Mouse (Mus musculus): ENCODE measurements around the gene Acbd4. TPM values are rescaled to one million over a fixed set of nuclear protein-coding genes. Genes with fewer than 3 reads are reported as not detected.

Acbd4 gene
- total RNA-seq, 2 experiments from 2014 or later: 63.1 to 66.1 TPM

DNA sequence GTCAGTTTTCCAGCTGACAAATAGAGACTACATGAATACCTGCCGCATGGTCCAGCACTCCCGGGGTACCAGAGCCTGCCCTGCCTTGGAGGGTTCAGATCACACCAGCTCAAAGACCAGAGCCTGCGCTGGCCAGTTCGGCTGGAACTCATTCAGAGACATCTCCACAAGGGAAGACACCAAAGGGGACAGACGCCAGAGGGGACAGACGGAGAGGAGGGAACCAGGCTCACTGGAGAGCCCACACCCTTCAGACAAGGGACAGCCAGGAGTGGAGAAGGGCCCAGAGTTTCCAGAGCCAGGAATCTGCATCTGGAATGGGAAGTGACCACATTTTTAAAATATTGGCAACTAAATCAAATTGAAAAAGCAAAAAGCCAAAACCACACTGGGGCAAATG, 19.9 kb upstream of the Acbd4 start:
- DNase-seq (ENCODE audit: low spot score in 2 of 2): no peak

DNA sequence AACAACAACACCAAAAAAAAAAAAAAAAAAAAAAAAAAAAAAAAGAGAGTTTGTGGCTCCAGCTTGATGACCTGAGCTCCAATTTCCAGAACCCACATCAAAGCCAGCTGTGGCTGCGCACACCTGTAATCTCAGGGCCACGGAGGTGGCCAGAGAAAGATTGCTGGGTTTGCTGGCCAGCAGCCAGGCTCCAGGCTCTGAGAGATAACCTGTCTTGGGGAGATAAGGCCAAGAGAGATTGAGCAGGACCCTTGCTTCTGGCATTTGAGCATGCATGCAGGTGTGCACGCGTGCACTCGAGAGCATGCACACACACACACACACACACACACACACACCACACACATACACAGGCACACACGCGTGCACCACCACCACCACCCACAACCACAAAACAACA, 8.2 kb upstream of the Acbd4 start:
- no peak for DNase-seq (ENCODE audit: low spot score in 2 of 2)

DNA sequence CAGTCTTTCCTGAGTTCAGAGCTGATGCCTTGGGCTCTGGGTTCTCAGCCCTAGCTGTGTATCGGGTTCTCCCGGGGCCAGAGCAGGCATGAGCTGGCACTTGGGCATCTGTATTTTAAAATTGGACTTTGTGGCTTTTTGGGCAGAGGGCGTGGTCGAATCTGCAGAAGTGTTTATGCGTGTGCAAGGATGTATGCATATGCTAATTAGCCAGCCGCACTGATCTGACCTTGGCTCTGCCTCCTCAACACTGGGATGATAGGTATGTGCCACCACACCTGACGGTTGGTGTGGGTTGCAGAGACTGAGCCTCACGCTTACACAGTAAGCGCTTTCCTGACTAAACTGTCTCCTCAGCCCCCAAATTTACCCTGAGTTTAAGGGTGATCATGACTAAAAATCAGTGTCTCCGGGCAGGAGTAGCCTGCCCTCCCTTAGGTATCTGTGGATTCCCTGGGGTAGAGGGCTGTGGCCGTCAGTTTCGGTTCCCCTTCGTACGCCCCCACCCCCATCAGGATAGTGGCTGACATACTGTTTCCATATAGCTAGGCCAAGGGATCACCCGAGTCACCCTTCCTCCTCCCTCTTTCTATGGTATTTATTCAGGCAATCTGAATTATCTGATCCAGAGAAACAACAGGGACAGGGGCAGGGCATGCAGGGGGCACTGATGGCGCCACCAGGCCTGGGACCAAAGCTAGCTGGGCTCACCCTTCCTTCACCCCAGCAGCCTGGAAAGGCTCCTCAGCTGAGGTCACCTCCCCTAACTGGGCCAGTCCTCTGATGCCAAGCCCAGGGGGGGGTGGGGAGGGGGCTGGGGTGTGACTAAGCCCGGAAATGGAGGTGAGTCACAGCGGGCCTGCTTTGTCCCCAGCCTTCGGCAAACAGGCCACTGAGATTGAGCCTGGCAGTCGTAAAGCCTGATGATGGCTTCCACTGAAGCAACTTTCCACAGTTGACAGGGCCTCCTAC, 7.3 kb upstream of the Acbd4 start:
- no peak for DNase-seq (ENCODE audit: low spot score in 2 of 2)

DNA sequence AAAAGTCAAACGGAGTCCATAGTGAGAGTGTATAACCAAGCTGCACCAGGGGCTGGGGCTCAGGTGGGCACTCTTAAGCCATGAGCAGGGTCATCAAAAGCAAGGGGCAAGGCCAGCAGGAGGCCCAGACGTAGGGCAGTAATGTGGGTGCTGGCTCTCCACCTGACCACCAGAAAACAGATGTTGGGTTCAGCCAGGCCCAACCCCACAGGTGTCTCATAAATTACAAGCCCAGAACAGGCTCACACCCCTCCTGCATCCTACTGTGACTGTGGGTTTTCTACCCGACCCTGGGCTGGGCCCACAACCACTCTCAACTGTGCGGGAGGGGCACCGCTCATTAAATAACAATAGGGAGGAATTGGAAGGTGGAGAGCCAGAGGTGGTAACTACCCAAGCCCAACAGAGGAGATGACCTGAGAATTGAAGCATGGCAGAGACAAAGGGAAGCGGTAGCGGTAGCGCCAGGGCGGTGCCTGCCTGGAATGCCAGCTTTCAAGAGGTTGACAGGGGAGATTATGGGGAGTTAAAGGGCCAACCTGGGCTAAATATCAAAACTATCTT, 6.3 kb upstream of the Acbd4 start:
- DNase-seq (ENCODE audit: low spot score in 2 of 2): no peak

DNA sequence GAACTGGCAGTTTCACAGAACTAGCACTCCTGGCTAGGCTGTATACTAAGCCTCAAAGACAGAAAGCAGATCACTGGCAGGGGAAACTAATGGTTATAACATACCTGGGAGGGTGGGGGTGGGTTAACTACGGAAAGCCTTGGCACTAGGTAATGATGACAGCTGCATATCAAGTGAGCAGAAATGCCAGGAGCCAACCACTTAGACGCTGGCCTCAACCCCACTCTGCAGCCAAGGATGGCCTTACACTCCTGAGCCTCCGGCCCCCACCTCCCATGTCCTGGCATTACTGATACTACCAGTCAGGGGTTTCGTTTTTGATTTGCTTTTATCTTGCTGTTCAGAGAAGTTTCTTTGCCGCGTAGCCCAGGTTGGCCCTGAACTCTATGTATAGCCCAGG, 5.7 kb upstream of the Acbd4 start:
- DNase-seq (ENCODE audit: low spot score in 2 of 2): no peak

DNA sequence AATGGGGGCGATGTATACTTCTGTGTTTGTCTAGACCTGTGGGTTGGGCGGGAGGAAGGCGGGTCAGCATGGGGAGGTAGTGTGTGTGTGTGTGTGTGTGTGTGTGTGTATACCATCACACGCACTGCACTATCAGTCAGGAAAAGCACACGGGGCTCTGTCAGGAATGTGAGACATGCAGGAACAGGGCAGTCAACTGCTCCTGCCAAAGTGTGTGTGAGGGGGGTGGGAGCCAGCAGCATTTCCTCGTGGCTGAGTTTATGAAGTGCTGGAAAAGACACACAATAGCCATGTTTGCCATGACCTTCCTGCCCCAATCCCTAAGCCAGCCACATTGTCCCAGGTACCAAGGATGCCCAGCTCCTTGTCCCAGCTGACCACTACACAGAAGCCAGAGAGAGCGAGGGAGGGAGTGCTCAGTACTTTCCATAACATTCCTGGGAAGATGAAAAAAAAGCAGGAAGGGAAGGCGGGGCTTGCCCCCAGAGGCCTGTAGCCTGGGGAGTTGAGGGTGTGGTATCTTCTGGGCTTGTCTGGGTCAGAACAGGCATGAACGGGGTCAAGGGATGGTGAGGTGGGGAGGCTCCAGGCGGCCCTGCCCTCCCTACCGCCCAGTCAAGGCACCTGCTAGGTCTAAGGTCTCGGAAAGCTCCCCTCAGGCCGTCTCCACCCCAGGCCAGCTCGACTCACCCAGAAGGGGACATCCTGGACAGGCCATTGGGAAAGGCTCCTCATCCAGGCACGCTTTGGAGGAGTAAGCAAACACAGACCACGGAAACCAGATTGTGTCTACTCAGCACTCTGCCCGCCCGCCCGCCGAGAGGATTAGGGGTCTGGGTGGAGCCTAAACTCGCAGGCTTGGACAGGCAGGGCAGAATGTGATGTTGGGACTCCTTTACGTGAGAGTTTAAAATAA, 4.2 kb upstream of the Acbd4 start:
- DNase-seq (ENCODE audit: low spot score in 2 of 2): no peak

DNA sequence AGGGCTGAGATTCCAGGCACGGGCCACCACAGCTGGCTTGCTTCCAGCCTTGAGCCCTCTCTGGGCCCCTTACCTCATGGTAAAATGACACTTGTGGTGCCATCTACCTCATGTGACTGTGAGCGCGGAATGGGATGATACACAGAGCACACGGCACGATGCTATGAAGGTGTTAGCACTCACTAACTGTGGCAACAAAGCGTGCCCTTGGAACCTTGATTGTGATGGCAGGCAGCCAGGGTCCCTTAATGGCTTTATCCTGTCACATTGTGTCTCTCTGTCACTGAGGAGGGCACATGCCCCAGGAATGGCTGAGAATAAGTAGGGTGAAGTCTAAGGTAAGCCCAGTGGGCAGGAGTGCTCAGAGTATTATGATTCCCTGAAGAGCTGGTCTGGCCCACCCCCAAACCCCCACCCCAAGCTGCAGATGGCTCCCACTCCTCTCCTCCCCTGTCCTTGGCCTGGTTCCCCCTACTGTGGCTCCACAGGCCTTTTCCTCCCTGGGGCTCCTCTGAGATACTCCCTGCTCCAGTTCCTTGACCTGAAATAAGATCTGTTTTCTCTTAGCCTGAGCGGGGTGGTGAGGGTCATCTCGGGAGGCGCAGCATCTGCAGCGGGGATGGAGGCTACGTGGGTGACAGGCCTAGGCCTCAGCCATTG, 2.8 kb upstream of the Acbd4 start:
- no peak for DNase-seq (ENCODE audit: low spot score in 2 of 2)

DNA sequence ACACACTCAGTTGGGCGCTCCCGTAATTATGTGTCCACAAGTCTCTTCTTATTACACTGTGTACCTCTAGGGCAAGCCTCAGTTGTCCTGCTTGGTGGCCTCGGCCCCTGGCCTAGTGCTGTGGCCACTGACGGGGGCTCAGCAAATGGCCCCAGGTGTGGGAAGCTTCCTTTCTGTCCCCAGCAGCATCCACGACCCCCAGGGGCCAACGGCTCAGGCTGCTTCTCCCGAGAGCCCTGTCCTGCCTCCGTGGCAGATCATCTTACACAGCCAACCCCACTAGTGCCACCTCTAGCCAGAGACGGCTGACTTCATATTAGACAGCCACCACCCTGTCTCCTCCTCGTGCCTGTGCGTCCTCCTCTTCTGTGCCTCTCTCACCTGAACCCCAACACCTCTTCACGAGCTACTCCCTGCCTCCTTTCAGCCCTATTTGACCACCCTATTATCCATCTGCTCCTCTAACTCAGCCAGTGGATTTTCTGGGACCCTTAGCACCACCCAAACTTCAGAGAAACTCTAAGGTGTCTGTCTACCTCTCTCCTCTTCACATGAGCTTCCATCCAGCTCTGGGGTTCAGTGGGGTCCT, 2.0 kb upstream of the Acbd4 start:
- DNase-seq (ENCODE audit: low spot score in 2 of 2): no peak

DNA sequence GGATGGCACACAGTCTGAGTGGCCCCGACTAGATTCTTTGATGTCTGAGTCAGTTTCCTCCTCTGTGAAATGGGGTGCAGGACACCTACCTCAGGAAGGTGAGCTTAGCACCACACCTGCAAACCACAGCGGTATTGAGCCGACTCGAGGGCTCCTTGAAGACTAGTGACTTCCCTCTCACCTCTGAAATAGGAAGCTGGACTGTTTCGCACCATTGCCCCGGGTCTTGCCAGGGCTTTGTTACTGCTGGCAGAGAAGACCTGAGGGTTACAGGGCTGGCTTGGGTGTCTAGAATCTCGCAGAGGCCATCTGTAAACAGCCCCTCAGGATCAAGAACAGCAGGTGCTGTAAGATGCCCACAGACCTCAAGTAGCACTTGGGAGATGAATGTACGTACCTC, 1.1 kb upstream of the Acbd4 start:
- no peak for DNase-seq (ENCODE audit: low spot score in 2 of 2)

DNA sequence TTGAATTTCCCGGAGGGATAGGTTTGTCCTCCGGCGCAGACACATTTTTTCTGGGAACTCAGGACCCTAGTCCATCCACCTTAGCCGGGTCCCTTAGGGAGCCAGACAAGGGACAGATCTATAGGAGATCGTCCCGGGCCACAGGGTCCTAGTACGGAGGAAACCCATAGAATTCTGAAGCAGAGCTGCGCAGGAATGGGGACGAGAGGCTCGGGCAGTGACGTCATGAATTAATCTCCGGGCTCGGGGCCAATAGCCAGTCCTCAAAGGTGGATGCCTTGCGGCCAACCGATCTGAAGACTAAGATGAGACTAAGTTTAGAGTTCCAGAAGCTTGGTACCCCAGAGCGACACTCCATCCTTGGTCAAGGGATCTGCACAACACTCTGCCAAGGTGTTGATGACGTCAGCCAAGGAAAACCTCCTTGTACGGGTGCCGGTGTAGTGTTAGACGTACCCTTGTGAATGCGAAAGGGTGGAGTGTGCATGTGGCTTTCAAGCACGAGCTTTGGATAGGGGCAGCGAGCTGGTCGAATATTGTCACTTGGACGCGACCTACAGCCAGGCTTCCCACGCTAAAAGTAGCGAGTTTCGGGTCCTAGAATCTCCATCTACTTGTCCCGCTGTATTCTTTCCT, 502 bp downstream of the Acbd4 start:
- DNase-seq (ENCODE audit: low spot score in 2 of 2): peak; percentile 67 to 74

DNA sequence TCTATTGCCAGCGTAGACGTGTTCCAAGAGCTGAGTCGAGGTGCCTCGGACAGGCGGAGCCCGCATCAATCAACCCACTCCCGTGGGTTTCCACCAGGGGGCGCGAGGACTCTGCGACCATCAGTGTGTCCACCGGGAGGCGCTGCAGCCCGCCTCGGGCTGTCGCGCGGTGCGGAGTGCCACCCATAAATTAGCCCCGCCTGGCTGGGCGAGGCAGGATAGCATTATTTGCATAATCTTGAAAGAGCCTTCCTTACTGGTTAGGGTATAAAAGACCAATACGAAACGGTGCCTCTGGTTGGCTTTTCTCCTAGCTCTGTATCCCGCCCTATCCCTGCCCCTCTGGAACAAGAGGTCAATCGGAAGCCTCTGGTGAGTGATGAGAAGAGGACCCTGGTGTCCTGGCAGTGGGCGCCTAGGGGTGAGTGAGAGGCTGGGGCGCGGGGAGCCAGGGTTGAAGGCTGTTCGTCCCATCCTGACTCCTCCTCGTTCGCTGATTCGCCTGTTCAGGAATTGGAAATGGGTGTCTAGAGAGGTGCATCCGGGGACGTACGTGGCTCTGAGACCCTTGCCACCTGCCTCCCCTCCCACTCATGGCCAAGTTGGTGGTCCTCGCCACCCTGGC, 1.4 kb downstream of the Acbd4 start:
- DNase-seq (ENCODE audit: low spot score in 2 of 2): peak; percentile 99

DNA sequence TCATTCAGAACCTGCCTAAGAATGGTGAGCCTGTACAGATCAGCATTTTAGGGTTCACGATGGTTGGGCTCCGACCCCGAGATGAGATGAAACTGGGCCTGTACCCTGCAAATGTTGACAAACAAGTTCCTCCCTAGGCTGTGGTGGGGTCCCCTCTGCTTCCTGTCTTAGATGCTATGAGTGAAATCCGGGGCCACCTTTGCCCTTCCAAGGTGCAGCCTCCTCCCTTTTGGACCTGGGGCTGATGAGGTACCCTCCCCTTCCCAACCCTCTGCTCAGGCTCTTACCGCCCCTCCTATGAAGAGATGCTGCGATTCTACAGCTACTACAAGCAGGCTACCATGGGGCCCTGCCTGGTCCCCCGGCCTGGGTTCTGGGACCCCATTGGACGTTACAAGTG, 2.1 kb downstream of the Acbd4 start:
- no peak for DNase-seq (ENCODE audit: low spot score in 2 of 2)

DNA sequence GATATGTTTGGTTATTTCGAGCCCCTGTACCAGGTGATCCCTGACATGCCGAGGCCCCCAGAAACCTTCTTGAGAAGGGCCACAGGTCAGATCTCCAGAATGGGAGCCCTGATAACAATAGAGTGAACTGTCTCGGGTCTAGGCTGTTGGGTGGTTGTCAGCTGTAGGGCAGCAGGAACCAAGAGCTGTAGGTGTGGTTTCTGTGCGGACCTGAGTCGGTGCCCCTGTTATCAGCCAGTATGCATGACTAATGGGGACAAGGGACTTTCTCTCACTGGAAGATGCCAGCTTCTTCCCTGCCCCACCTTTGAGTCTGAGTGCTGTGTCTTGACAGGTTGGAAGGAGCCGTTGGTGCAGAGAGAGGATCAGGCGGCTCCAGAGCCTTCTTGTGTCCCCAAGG, 3.0 kb downstream of the Acbd4 start:
- DNase-seq (ENCODE audit: low spot score in 2 of 2): no peak

DNA sequence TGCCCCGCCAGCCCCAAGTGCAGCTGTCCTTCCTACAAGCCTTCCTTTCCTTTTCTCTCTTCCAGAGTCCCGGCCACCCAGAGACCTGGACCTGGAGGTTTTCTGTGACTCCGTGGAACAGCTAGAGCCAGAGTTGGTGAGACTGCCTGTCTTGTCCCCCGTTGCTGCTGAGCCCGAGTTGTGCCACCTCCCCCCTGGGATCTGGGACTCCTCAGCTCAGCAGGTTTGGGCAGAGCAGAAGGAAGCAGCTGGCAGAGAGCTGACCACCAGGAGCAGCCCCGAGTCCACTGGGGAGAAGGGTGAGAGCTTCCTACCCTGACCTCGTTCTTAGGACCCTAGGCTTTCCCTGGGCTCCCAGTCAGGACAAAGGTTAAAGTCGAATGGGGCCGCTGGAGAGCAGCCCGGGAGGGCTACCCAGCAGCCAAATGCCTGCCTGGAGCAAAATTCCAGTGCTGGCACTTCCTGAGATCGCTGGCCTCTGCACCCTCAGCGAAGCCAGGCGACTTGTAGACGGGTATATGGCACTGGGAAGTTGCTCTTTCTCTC, 3.8 kb downstream of the Acbd4 start:
- DNase-seq (ENCODE audit: low spot score in 2 of 2): no peak

DNA sequence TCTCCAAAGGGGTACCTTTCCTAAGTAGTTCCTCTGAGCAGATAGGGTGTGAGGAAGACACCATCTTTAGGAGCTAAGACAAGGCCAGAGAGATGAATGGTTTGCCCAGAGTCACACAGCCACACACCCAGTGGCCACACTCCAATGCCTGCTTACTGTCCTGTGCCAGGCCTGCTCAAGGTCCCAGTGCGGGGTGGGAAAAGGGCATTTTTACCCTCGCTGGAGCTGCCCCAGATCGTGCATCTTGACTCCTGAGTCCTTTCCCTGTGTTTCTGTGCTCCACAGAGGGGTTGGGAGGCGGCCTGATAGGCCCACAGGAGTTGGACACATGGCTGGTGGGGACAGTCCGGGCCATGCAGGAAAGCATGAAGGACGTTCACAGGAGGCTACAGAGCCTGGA, 4.3 kb downstream of the Acbd4 start:
- DNase-seq (ENCODE audit: low spot score in 2 of 2): no peak

DNA sequence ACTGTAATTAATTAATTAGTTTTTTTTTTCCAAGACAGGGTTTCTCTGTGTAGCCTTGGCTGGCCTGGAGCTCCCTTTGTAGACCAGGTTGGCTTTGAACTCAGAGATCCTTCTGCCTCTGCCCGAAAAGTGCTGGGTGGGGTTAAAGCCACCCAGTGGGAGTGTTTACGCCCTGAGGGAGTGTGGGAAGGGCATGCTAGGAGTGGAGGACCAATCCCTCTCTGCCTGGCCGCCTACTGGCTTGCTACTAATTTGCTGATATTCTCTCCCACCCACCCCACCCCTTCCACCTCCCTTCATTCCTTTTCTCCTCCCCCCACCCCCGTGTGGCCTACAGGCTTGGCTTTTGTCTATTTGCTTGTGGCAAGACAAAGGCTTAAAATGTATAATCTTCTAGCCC, 4.9 kb downstream of the Acbd4 start:
- no peak for DNase-seq (ENCODE audit: low spot score in 2 of 2)

DNA sequence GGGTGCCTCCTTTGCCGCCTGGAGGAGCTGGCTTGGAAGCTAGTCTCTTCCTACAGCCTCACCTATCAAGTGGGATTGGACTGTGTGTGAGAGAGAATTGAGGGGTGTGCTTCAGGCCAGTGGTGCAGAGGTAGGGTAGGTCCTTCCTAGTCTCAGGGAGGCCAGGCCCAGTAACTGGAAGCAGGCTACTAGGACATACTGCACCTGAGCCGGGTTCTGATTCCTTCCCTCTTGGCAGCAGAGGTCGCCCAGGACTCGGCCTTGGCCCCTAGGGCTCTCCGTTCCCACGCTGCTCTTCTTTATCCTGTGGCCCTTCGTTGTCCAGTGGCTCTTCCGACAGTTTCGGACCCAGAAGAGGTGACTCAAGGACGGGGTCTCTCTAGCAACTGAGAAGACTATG, 9.8 kb downstream of the Acbd4 start:
- no peak for DNase-seq (ENCODE audit: low spot score in 2 of 2)

DNA sequence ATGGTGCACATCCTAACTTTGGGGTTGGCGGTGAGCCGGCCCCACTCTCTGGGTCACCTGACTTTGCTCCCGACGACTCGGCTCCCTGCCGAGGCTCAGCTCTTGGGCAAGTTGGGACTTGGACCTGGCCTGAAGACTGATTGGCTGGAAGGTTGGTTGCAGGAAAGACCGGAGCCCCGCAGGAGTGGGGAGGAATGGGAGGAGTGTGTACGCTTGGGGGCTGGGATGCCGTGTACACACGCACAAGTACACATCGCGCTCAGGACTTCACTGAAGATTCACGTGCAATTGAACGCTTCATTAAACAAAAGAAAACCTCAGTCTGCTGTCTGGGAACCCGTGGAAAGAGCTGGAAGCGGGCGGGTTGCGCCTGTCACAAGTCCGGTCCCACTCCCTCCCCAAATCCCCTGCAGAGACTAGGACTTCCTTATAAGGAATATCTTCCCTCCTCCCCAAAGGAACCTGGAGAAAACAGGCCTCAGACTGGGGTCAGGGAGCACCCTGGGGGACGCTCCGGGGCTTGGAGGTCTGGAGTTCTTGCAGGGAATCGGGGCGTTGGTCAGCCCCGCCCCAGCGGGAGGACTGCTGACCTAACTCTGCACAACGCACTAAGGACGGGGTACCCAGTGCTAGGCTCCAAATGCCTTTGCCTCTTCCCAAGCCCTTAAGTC, 10.5 kb downstream of the Acbd4 start:
- peak; percentile 54 to 61 for DNase-seq (ENCODE audit: low spot score in 2 of 2)

DNA sequence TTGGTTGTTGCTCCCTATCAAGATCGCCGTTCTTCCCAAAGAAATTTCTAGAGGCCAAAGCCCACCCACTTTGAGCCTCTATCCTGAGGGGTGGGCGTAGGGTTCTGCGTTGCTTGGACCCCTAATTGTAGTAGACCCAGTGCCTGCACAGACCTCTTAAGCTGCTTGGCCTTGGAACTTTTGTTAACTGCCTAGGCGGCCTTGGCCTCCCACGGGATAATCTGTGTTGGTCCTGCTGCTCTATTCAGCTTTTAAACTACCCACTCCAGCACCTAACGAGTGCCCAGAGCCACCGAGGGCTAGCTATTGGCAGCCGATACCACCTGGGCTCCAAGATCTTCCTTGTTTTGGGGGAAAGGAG, 11.1 kb downstream of the Acbd4 start:
- DNase-seq (ENCODE audit: low spot score in 2 of 2): no peak

Measured in layer of hippocampus, postnatal 10 days (tissue).